Mouse (Mus musculus) R1 (cell line): ENCODE data around the gene Dhx32.

Experiments
- DNase-seq: peaks from one replicate; pipeline ENCODE4 v3.0.0-alpha.2; 2018; ENCODE audit warnings: low read depth, low spot score

The Dhx32 gene

GRCm38 (mm10) chr7:133775179-133775578 lies 7.3 kb downstream of the Dhx32 start:
- DNase-seq: no peak

GRCm38 (mm10) chr7:133768517-133768916 lies 14.0 kb downstream of the Dhx32 start:
- DNase-seq: no peak

- no peak for DNase-seq
Observed at GRCm38 (mm10) chr7:133768027-133768426, 14.5 kb downstream of the Dhx32 start.

GRCm38 (mm10) chr7:133765849-133766243 lies 16.7 kb downstream of the Dhx32 start:
- DNase-seq: no peak

GRCm38 (mm10) chr7:133765240-133765848 lies 17.2 kb downstream of the Dhx32 start:
- peak; percentile 39 for DNase-seq

- DNase-seq: no peak
Observed at GRCm38 (mm10) chr7:133764425-133764824, 18.1 kb downstream of the Dhx32 start.

- no peak for DNase-seq
Observed at GRCm38 (mm10) chr7:133762696-133763095, 19.8 kb downstream of the Dhx32 start.

GRCm38 (mm10) chr7:133759611-133760353 lies 22.7 kb downstream of the Dhx32 start:
- peak; percentile 100 for DNase-seq

- peak; percentile 41 for DNase-seq
Observed at GRCm38 (mm10) chr7:133758716-133759115, 23.8 kb downstream of the Dhx32 start.

GRCm38 (mm10) chr7:133757961-133758455 lies 24.5 kb downstream of the Dhx32 start:
- DNase-seq: no peak

GRCm38 (mm10) chr7:133751163-133751562 lies 31.4 kb downstream of the Dhx32 start:
- no peak for DNase-seq

- no peak for DNase-seq
Observed at GRCm38 (mm10) chr7:133750666-133751065, 31.9 kb downstream of the Dhx32 start.

GRCm38 (mm10) chr7:133748753-133749152 lies 33.8 kb downstream of the Dhx32 start:
- no peak for DNase-seq

- no peak for DNase-seq
Observed at GRCm38 (mm10) chr7:133747372-133747771, 35.2 kb downstream of the Dhx32 start.

- DNase-seq: no peak
Observed at GRCm38 (mm10) chr7:133744701-133745100, 37.8 kb downstream of the Dhx32 start.

- DNase-seq: no peak
Observed at GRCm38 (mm10) chr7:133744209-133744608, 38.3 kb downstream of the Dhx32 start.

- no peak for DNase-seq
Observed at GRCm38 (mm10) chr7:133743611-133744010, 38.9 kb downstream of the Dhx32 start.

GRCm38 (mm10) chr7:133742530-133743325 lies 39.8 kb downstream of the Dhx32 start:
- DNase-seq: peak; percentile 54

- no peak for DNase-seq
Observed at GRCm38 (mm10) chr7:133740558-133740957, 42.0 kb downstream of the Dhx32 start.

- no peak for DNase-seq
Observed at GRCm38 (mm10) chr7:133731971-133732645, 50.4 kb downstream of the Dhx32 start.

- DNase-seq: no peak
Observed at GRCm38 (mm10) chr7:133730324-133731191, 52.0 kb downstream of the Dhx32 start.
